Mouse (Mus musculus): ENCODE results near the gene Txk. TPM values are rescaled to one million over a fixed set of nuclear protein-coding genes. Genes with fewer than 3 reads are reported as not detected.

The Txk gene
- total and polyA plus RNA-seq, 3 experiments, result 0.10 to 0.23 TPM; not detected in 1

DNA sequence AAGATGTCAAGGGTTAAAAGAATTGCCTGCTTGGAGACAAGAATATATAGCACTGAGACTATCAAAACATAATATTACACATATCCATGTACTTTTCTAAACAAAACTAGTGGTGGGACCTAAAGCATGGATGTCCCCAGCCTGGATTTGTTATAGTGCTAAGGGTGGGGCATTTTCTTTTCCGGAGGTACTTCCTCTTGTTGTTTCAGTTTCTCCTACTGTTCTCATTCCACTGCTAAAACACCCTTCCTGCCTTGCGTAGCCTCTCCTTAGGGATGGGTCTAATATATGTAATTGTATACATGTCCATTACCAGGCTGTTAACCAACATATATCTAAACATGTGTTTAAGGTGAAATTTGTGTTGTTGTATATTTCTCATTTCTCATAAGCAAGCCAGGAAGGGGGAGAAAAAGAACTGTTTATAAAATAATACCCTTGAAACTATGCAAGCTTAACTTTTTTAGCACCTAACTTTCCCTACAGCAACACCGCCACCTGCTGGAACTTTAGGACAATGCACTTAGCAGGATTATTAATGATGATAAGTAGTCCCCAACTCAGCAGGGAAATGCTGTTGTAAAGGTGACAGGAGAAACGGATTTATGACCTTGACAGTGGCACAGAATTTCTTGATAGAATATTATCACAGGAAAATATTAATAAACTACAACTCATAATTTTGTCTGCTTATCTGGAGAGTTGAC is 41.9 kb downstream of the Txk start:
- Histone ChIP-seq H3K4me1 (ENCODE audit: control insufficient read depth in 1 of 2, insufficient read depth in 2 of 2, low read length in 2 of 2) (no peaks in the 10 kb centered on the region), H3K79me2 (ENCODE audit: control insufficient read depth, insufficient read depth, low read length, poor library complexity) (no peaks in the 10 kb centered on the region), H3K27me3 (ENCODE audit: control insufficient read depth in 1 of 2, insufficient read depth in 2 of 2, low read length in 2 of 2) (no peaks in the 10 kb centered on the region), H3K36me3 (ENCODE audit: control insufficient read depth in 1 of 2, insufficient read depth in 2 of 2, low read length in 2 of 2) (peaks cover 0 to 3% of the 10 kb centered on the region in 2 experiments; a peak in 1 of 4 replicates), H3K4me3 (ENCODE audit: control insufficient read depth in 1 of 2, insufficient read depth in 1 of 2, low read depth in 2 of 2, low read length in 2 of 2) (no peak overlapping the region), H3K9me3 (replicated peaks; ENCODE audit: insufficient read depth, low read length) (no peaks in the 10 kb centered on the region), H3K9ac (ENCODE audit: control insufficient read depth, low read depth, low read length, poor library complexity, severe bottlenecking) (no peak overlapping the region), H3K27ac (ENCODE audit: control insufficient read depth, low read depth, low read length) (no peak overlapping the region)
- no peak for TF ChIP-seq MAZ (IDR thresholded peaks at IDR 0.05; ENCODE audit: low read depth, low read length)
- TF ChIP-seq SIN3A (IDR thresholded peaks at IDR 0.05; ENCODE audit: low read length), result no peak
- no peak for TF ChIP-seq GATA1 (IDR thresholded peaks at IDR 0.05; ENCODE audit: low read depth, low read length)
- TF ChIP-seq MYC (IDR thresholded peaks at IDR 0.05; ENCODE audit: low read depth, low read length), result no peak
- peak; percentile 95 for TF ChIP-seq RAD21 (IDR thresholded peaks at IDR 0.05; ENCODE audit: low read depth, low read length)
- no peak for TF ChIP-seq TAL1 (IDR thresholded peaks at IDR 0.05; ENCODE audit: low read length)
- no peak for TF ChIP-seq TBP (IDR thresholded peaks at IDR 0.05; ENCODE audit: low read depth, low read length)
- TF ChIP-seq POLR2AphosphoS5 (IDR thresholded peaks at IDR 0.05; ENCODE audit: borderline replicate concordance, low read depth, low read length), result no peak
- TF ChIP-seq ETS1 (IDR thresholded peaks at IDR 0.05; ENCODE audit: low read depth, low read length), result no peak
- no peak for TF ChIP-seq MYB (IDR thresholded peaks at IDR 0.05; ENCODE audit: low read depth, low read length)
- no peak for TF ChIP-seq POLR2AphosphoS2 (IDR thresholded peaks at IDR 0.05; ENCODE audit: low read length)
- no peak for TF ChIP-seq EP300 (IDR thresholded peaks at IDR 0.05; ENCODE audit: low read depth in 1 of 2, low read length in 2 of 2)
- TF ChIP-seq UBTF (IDR thresholded peaks at IDR 0.05; ENCODE audit: borderline replicate concordance, insufficient read depth, low read depth, low read length), result no peak
- no peak for TF ChIP-seq MAFK (IDR thresholded peaks at IDR 0.05; ENCODE audit: borderline replicate concordance, low read depth, low read length)
- no peak for TF ChIP-seq MAX (IDR thresholded peaks at IDR 0.05; ENCODE audit: low read length)
- no peak for TF ChIP-seq JUND (IDR thresholded peaks at IDR 0.05; ENCODE audit: low read depth, low read length)
- TF ChIP-seq CTCF (IDR thresholded peaks at IDR 0.05 in 2 of 3, conservative IDR thresholded peaks at IDR 0.05 in 1 of 3; ENCODE audit: control insufficient read depth in 1 of 3, insufficient read depth in 1 of 3, low read depth in 2 of 3, low read length in 3 of 3, poor library complexity in 1 of 3, severe bottlenecking in 1 of 3), result peak; percentile 48 to 92 (median 89)
- no peak for TF ChIP-seq POLR2A (IDR thresholded peaks at IDR 0.05; ENCODE audit: control insufficient read depth in 1 of 2, insufficient read depth in 1 of 2, low read depth in 1 of 2, low read length in 2 of 2, poor library complexity in 1 of 2)
- TF ChIP-seq ZNF384 (IDR thresholded peaks at IDR 0.05; ENCODE audit: low read depth, low read length), result no peak
- no peak for TF ChIP-seq CHD2 (IDR thresholded peaks at IDR 0.05; ENCODE audit: low read length)
- TF ChIP-seq BHLHE40 (IDR thresholded peaks at IDR 0.05; ENCODE audit: borderline replicate concordance, low read depth, low read length), result no peak
- no peak for TF ChIP-seq USF2 (IDR thresholded peaks at IDR 0.05; ENCODE audit: borderline replicate concordance in 1 of 2, insufficient read depth in 1 of 2, low read depth in 1 of 2, low read length in 2 of 2)
- no peak for TF ChIP-seq TCF12 (IDR thresholded peaks at IDR 0.05; ENCODE audit: low read depth, low read length)
- TF ChIP-seq HCFC1 (IDR thresholded peaks at IDR 0.05; ENCODE audit: low read depth, low read length), result no peak
- peak; percentile 89 for TF ChIP-seq ZC3H11A (IDR thresholded peaks at IDR 0.05; ENCODE audit: low read depth, low read length)
- TF ChIP-seq NRF1 (IDR thresholded peaks at IDR 0.05; ENCODE audit: insufficient read depth, low read depth, low read length, poor library complexity, severe bottlenecking), result no peak
- TF ChIP-seq KAT2A (conservative IDR thresholded peaks at IDR 0.05; ENCODE audit: low read depth, low read length), result no peak
- peak; percentile 93 for TF ChIP-seq SMC3 (IDR thresholded peaks at IDR 0.05; ENCODE audit: low read depth, low read length)
- DNase-seq (ENCODE audit: low read depth, low spot score), result peak; percentile 79
